Mouse (Mus musculus) neural tube, embryonic 14.5 days (tissue): Measurements from ENCODE around the gene Cfap43. TPM values are rescaled to one million over a fixed set of nuclear protein-coding genes. Genes with fewer than 3 reads are reported as not detected.

Source experiments
- ATAC-seq: fragments of 200-750 bp; cut with Nextera tagmentation; 2 replicates; pipeline ENCODE4 v1.8.0; 2017; ENCODE audit warnings: low read depth, mild to moderate bottlenecking, moderate TSS enrichment, moderate library complexity
- H3K27ac ChIP-seq: fragments of 300-500 bp; sonication (generic); 2 replicates; pipeline ENCODE4 v1.5.1; 2014; ENCODE audit warnings: low read depth, mild to moderate bottlenecking, control low read depth, low read length, moderate library complexity, mixed read lengths
- H3K27me3 ChIP-seq: fragments of 300-500 bp; sonication (generic); 2 replicates; pipeline ENCODE4 v1.6.1; 2014; ENCODE audit warnings: low read length; ENCODE audit not compliant: control insufficient read depth, insufficient read depth
- H3K36me3 ChIP-seq: fragments of 300-500 bp; sonication (generic); 2 replicates; pipeline ENCODE4 v1.6.1; 2014; ENCODE audit warnings: low read length, mixed read lengths; ENCODE audit not compliant: control insufficient read depth, insufficient read depth
- H3K4me1 ChIP-seq: fragments of 300-500 bp; sonication (generic); 2 replicates; pipeline ENCODE4 v1.6.1; 2014; ENCODE audit warnings: low read length; ENCODE audit not compliant: control insufficient read depth, insufficient read depth
- H3K4me2 ChIP-seq: fragments of 300-500 bp; sonication (generic); 2 replicates; pipeline ENCODE4 v1.6.1; 2014; ENCODE audit warnings: mild to moderate bottlenecking, low read depth, low read length, control low read depth
- H3K4me3 ChIP-seq: fragments of 300-500 bp; sonication (generic); 2 replicates; pipeline ENCODE4 v1.5.1; 2014; ENCODE audit warnings: low read depth, low read length, control low read depth, mixed read lengths
- H3K9ac ChIP-seq: fragments of 300-500 bp; sonication (generic); replicated peaks from 2 replicates; pipeline ENCODE4 v1.6.1; 2014; ENCODE audit warnings: low read depth, mild to moderate bottlenecking, control low read depth, low read length, mixed read lengths
- H3K9me3 ChIP-seq: fragments of 300-500 bp; sonication (generic); 2 replicates; pipeline ENCODE4 v1.6.1; 2016; ENCODE audit warnings: low read length; ENCODE audit not compliant: control insufficient read depth
- WGBS: fragments of 180-500 bp; shearing (Covaris S2); extraction: QIAGEN DNeasy Blood & Tissue Kit; methylation state at CpG from one replicate; pipeline ENCODE4 v1.1.7; 2014; 5-methylcytosine and 5-hydroxymethylcytosine counted together
- microRNA-seq: library from miRNA; unstranded; fragments of <30 nt; microRNA quantifications from one replicate; pipeline ENCODE4, GENCODE M21; 2016
- polyA plus RNA-seq: library from polyadenylated mRNA; unstranded; fragments of >200 nt; fragmentation: Nextera tagmentation; extraction: Ambion mirVana; gene quantifications from 2 replicates; pipeline ENCODE4 v1.2.1, GENCODE M21; 2014

Cfap43 gene
- polyA plus RNA-seq, 1 experiment from 2014 or later = 1.7 TPM

GRCm38 (mm10) chr19:47689592-47689991 lies 229.5 kb downstream of the Cfap43 start:
- Histone ChIP-seq H3K4me2 (no peak overlapping the region), H3K9me3 (no peaks in the 10 kb centered on the region), H3K27ac (no peak overlapping the region), H3K27me3 (no peaks in the 10 kb centered on the region), H3K36me3 (no peaks in the 10 kb centered on the region), H3K4me3 (no peak overlapping the region), H3K4me1 (no peaks in the 10 kb centered on the region), H3K9ac (no peak overlapping the region)
- no peak for ATAC-seq
- 91% methylated on average over 7 of the region's 7 CpGs for WGBS

Small RNA genes lying within 50 kb of the gene (microRNA-seq; reads per million reads assigned to microRNA genes)
- gene Gm22240 (not detected), gene Mir8090 (not detected)

Other genes starting within 250 kb of the Cfap43 start
- gene Col17a1, start 227.2 kb downstream of the Cfap43 start, polyA plus RNA-seq = 0.37 TPM in 2 replicates
- gene Sfr1, start 187.6 kb downstream of the Cfap43 start, polyA plus RNA-seq = 165 and 187 TPM in 2 replicates
- gene Gsto1, start 64.3 kb downstream of the Cfap43 start, polyA plus RNA-seq = 134 and 161 TPM in 2 replicates
- 1.3 and 2.1 TPM in 2 replicates for gene Gsto2, start 53.8 kb downstream of the Cfap43 start, polyA plus RNA-seq
- gene Itprip, start within 50 bp of the Cfap43 start, polyA plus RNA-seq = 3.8 and 4.4 TPM in 2 replicates
- 0.53 and 0.64 TPM in 2 replicates for gene Cfap58, start 18.4 kb upstream of the Cfap43 start, polyA plus RNA-seq